Mouse (Mus musculus) adrenal gland, postnatal 10 days (tissue): ENCODE results near the gene Plcb1. TPM values are rescaled to one million over a fixed set of nuclear protein-coding genes. Genes with fewer than 3 reads are reported as not detected.
A peak's percentile ranks its signal among the peaks of the same experiment; 100 is the strongest.

Experiments used
- DNase-seq: peaks from one replicate; pipeline ENCODE4 v3.0.0; 2021; ENCODE audit warnings: mixed read lengths
- long read RNA-seq, 2 experiments: library from polyadenylated mRNA; stranded (forward); transcript quantifications; one replicate each; pipeline ENCODE4 v2.0.0; 2021
- total RNA-seq, 2 experiments: library from RNA; stranded (reverse); gene quantifications; 2 replicates each; pipeline ENCODE4 v1.2.3; 2021

The Plcb1 gene
- 10 to 100 TPM; 34.0 to 46.4 TPM for total RNA-seq
- long read RNA-seq, experiment 1, full-length matches to known transcripts = 1 of 9 reads
- long read RNA-seq, experiment 1, partial matches to known transcripts = 5 of 9 reads
- long read RNA-seq, experiment 1, other reads (novel, unspliced or antisense) = 3 of 9 reads
- long read RNA-seq, experiment 2, partial matches to known transcripts = 0 of 1 reads
- long read RNA-seq, experiment 2, other reads (novel, unspliced or antisense) = 0 of 1 reads

DNA sequence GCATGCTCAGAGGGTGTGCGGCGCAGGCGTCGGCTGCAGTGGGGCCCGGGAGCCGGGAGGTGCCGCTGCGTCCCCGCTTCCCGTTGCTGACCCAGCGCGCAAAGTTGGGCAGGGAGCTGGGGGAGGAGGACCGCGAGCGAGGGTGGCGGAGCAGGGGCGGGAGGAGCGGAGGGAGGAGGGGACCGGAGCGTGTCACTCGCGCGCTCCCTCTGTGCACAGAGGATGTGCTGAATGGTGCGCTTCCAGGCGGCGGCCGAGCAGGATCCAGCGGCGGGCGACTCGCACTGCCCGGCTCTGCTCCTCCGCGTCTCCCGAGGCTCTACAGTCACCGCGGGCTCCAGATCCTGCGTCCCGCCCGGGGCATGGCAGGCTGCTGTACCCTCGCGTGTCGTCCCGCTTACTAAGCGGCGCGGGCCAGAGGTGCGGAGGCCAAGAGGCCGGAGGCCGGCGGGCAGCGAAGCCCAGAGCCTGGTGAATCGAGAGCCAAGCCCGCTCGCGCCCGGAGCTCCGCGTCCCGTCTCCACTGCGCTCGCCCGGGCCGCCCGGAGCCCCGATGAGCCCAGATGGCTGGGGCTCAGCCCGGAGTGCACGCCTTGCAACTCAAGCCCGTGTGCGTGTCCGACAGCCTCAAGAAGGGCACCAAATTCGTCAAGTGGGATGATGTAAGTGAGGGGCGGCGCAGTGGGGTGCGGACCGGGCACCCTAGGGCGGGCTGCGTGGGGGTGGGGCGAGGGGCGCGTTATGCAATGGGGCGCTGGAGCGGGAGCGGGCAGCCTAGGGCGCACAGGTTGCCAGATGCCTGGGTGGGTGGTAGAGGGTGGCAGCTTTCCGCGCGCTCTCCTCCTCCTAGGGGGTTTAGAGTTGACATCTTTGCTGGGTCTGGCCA, at the start of gene Plcb1:
TSS of gene Plcb1 (plus strand) at position 98 of the 886 bp plus-strand sequence.
- DNase-seq = peak; percentile 95

DNA sequence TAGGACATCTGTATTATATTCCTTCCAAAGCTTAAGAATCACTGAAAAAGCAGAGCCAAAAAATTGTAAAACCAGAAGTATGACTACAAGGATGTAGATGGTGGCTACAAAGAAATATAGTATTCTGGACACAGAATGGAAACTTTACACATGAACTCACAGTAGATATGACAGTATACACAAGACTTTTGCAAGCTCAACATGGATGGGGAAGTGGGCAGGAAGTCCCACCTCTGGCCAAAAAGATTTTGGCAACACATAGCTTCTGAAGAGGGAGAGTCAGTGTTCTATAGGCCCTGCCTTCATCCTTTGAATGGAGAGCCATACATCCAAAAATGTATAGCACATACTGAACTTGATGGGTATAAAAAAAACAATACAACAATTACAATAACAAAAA, 30.3 kb upstream of the Plcb1 start:
- DNase-seq = no peak

DNA sequence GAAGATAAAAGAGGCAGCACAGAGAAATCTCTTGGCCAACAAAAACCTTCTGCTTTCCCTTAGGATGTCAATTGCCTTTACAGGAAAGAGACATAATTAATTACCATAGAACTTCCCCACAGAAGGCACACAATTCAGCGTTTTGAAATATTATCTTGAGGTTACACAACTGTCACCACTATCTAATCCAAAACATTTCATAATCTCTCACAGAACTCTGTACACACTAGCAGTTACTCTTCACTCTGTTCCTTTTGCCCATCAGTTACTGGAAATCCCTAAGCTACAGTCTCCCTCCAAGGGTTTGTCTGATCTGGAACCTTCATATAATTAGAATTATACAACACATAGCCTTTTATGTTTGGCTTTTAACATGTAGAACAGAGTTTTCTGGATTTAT, 29.8 kb upstream of the Plcb1 start:
- DNase-seq = no peak

DNA sequence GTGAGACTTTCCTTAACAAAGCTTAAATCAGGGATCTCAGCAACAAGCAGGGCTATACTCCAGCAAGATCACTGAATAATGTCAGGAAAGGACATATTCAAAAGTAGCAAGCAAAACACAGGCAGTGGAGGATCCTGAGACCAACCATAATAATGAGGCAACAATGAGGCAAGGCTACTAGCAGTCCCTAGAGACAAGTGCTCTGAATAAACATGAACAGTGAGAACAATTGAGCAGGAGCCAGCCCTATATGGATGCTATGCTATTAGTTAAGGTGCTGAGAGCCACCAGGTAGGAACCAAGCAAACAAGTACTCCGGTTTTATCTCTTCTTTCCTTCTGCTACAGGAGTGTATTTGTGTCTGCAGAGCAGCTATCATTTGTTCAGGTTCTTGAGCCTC, 24.8 kb upstream of the Plcb1 start:
- DNase-seq = no peak

DNA sequence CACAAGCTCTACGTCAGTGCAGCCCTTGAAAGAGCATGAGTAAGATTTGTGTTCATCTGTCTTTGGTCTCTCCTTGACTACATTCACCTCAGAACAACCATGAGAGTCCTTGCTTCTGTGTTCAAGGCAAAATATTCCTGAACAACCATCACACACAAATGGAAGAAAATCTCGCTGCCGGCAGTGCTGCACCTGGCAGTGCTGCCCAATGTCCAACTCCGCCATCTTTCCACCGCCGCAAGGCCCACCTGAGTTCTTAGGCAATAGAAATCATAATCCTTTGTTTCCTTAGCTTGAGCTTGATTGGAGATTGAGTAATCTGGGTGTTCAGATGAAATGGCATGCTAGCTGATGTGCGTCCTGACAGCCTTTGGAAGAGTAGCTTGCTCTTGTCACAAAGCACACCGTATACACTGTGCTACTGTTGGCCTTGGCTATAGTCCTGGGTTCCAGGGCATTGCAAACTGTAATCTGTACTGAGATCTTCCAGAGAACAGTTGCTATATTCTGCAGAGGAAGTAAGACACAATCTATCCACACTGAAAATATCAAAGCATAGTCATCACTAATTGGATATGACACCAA, 22.4 kb upstream of the Plcb1 start:
- no peak for DNase-seq

DNA sequence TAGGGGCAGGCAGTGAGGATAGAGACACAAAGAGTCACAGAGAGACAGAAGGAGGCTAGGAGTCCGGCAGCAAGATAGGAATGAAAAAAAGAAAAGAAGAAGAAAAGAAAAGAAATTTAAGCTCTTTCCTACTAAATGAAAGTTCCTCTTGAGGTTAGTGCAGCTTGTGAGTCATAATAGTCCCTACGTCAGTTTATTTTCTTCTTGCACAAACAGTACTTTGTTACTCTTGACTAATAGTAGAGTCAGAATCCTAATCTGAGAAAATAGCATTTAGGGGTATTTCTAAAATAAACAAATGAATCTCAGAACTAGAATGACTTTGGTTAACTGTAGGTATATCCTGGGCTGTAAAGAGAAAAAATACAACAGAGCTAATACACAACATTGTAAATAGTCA, 21.4 kb upstream of the Plcb1 start:
- DNase-seq = no peak

DNA sequence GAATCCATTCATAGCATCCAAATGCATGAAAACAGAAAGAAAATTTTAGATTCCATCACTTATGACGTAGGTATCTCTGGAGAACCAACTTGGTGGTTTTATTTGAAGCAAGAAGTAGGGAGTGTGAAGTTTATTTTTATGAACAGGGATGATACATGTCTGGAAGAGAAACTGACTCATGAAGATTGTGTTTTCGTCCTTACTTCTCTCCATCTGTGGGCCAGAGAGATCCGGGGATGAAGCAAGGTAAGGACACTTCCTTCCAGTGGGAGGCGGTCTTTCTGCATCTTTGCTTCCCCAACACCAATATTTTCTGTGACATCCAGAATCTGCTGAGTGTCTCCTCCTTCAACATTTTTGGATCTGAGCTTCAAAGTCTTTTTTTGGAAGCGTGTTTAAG, 6.0 kb upstream of the Plcb1 start:
- DNase-seq = no peak

DNA sequence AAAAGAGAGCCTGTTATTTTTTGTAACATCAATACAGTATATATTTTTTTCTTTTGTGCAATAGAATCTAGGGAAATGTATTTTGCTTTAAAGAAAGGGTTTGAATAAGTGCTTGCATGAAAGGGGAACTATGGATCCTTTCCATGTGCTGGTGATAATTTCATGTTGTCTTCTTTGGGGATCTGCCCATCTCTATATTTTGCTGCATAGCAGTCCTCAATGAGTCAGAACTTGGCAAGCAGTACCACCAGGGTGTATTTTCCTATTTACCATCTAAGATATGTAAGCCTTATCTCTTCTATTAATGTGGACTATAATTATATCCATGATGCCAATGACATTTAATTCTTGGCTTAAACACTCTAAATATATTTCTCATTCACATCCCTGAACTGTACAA, 5.6 kb upstream of the Plcb1 start:
- no peak for DNase-seq

DNA sequence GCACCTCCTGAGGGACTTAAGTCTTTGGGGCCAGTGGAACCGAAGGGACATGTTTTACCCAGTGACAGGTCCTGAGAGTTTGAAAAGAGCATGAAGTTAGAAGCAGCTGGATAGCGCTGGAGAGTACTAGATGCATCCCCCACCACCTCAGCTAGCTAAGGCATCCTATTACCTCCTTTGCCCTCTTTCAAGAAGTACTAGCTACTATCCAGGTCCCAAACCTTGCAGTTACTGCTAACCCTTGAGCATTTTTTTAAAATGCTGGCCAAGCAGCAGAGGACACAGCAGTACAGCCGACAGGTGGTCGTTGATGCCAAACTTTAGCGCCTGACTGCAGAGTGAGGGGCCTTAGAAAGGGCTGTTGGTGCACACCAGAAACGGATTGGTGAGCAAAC, 986 bp downstream of the Plcb1 start:
- peak; percentile 17 for DNase-seq

DNA sequence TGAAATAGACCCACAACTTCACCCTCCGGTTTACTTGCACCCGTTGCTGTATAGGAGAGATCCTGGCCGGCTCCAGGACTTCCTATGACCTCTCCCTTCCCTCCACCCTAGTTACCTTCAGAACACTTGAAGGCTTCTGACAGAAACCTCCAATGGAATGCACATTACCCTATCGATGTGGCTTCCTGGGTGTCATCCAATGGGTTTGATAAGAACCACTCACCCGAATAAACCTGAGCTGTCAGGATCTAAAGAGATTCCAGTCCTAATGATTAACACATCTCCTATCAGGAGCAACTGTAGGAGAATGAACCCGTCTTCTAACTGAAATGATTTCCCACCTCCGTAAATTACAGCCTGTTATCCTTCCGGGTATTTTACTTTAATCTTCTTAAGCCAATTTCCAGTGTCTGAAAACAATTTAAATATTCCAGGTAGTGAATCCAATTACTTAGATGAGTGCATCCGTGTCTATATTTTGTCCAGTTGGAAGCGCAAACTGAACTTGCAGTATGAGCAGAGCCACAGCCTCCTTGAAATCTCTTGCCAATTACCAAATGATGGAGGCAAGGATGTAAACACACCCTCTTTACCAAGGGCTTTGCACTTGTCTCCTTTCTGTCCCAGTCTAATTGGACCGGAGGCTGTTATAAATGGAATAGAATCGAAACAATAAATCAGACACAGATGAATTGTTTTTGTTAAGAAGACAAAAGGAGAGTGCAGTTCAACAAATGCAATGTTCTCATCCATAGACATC, 1.6 kb downstream of the Plcb1 start:
- no peak for DNase-seq

DNA sequence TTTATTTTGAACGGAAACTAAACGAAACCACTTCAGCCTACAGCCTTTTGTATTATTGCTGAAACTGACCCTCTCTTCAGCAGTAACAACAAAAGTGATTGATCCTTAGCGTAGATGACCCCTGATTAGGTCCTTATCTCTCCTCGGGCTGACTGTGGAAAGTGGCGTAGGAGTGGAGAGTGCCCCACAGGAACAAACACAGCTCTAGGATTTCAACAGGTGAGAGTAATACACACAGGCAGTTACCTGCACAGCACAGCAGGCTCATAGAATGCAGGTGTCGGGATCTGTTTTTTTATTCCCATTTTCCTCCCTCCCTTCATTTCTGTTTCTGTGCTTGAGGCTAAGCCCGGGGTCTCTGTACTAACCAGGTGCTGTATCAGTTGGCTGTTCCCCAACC, 7.1 kb downstream of the Plcb1 start:
- DNase-seq = no peak

DNA sequence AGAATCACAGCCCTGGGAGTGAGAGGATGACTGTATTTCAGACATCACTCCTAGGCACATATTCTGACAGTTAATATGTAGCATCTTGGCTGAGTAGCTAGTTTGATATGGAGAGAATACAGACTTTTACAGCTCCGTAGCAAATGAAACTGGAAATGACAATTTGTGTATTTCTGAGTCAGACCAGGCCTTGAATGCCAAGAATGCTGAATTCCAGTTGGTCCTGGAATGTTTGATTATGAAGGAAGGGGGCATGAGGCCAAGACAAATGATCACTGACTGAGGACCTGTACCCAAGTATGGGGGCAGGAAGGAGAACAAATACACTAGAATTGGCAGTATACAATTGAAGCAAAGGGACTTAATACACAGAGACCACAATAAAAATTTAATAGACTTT, 14.4 kb downstream of the Plcb1 start:
- peak; percentile 27 for DNase-seq

DNA sequence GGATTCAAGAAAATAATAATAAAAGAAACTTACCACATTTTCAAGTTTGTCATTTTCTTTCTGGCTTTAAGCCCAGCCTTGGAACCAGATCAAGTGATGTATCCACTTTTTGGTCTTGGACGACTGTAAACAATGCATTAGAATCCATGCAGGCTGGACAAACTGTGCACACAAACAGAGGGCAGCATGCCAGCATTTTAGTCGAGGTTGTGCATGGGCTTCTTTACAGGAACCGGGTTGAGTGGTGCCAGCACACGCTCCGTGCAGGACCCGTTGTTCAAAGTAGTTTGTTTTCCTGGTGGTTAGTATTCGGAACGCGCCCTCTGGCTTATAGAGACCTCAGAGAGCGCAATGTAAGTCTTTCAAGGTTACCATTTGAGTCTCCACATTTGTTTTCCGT, 30.5 kb downstream of the Plcb1 start:
- DNase-seq = peak; percentile 50

DNA sequence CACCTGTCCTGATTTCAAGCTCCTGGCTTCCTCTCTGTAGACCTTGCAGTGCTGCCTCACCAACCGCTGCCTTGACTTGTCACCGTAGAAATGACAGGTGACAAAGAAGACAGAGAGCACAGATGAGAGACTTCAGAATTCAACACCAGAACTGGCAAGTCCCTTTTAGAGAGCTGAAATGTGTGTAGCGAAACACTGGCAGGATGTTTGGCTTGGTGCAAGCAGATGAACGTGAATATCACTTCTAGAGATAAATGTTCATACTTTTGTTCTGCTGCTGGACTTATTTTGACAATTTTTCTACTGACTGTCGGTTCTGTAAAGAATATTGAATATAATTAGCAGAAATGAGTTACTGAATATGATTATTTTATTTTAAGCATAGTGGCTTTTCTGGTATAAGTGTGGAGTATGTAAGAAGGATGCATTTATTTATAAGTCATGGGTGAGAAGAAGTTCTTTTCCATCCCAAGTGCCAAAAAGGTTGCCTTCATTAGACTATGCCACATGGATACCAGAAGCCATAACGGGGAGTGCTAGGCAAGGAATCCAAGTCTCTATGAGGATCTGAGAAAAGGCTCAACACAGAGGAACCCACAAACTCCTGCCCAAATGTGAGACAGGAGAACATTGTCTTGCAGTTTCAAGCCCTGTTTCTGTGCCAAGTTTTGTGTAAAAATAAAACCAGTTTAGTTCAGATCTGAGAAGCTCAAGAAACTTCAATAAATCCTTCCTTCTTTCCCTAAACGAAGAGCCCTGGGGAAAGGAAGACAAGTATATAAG, 31.4 kb downstream of the Plcb1 start:
- DNase-seq = no peak

DNA sequence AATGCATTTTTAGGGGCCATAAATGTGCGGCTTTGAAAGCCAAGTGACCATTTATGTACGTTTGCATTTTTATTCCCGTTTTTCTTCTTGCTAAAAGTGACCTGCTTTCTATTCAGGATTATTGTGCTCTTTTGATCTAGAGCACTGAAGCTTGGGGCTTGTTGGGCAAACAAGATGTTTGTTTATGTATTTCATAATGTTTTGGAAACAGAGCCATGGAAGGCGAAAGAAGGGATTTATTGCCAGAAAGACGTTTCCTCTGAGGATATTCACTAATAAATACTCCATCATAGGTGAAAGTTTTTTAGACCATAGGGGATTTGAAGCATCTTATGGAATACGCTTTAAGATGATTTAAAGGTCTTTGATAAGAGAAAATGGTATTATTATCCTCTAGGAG, 35.3 kb downstream of the Plcb1 start:
- no peak for DNase-seq

DNA sequence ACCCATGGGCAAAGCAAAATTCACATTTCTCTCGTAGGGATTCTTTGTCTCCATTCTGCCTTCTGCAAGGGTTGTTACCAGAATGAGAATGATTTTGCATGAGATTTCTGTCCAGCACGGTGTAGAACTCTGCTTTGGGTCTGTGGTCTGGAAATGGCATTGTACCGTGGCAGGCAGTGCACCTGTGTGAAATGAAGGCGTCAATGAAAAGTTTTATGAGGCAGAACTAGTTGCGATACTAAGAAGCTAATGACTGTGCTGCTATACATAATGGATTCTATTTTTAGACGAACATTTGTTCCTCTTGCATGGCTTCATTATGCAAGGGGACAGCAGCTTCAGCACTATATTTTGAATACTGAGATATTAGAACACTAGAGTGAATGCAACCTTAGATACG, 39.8 kb downstream of the Plcb1 start:
- no peak for DNase-seq

DNA sequence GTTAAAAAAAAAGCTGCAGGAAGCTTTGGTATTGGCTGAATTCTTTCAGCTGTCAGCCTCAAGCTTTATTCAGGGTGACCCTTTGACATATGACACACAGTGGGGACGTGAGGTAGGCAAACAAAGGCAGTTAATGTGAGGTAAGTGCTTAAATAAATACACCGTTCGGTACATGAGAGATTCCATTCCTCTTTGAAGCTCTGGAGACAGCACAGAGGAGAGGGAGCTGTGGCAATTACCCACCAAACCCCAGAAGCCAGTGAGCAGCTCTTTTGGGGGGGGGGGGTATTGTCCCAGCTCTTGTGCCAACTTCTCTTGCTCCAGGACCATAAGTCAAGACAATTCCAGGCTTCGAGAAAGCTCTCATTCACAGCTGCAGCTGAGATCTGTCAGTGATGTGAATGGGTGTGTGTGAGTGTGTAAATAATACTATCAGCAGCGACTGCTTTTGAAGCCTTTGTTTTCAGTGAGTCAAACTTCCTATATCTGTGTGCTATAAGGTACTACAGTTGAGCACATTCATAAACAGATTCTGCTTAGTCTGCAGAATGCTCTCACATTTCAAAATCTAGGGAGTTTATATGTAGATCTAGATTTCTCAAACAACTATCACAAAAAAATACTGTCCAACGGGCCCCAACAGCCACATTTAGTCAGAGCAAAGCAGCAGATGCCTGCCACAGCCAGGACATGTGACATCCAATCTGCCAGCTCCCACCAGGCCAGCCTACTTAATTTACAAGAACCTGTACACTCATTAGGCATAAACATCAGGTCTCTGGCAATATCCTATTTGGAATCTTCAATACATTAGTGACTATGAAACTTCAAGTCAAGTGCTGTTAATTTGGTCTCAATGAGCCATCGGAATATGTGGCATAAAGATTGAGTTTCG, 40.5 kb downstream of the Plcb1 start:
- DNase-seq = no peak

DNA sequence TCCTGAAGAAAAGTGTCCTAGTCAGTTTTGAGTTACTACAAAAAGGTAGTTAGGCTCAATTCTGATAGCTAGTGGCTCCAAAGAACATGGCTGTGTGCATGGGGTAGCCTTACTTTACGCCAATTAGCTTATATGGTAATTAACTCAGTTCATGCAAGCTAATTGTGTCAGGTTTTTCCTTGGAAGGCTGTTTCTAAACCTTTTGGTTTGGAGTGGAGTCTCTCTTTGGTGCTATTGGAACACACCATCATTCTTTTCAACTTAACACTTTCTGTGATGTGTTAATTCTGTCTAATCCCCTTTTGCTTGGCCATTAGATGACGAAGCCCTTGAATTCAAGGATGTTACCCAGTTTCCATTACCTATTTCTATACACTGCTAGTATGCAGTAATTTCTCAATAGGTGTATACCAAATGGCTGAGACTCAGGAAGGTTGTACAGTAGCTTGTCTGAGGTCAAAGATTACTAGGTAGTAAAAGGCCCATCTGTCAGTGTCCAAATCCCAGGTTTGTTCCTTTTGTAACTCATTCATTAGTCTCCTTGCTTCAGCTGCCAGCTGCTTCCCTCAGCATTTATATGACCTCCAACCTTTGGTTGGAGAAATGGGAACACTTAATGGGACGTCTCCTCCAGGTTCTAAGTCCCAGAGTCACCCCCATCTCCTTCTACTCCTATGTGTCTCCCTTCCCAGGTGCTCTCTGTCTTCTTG, 42.1 kb downstream of the Plcb1 start:
- no peak for DNase-seq

DNA sequence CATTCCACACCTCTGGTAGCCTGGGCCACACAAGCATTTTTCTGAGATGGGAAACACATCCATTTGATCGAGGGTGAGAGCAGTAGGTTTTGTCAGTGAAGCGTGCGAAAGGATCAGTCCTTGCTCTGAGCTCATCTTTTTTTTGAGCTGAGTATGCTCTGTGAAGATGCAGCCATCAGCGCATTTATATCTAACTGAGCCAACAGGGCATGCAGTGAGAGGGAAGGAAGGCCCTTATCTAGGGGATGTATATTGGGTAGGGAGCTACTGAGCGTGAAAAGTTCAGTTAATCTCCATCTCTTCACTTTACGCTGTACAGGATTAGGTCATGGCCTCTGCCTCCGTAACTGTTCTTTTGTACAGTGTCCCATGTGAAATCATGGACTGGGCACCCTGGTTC, 46.0 kb downstream of the Plcb1 start:
- no peak for DNase-seq

DNA sequence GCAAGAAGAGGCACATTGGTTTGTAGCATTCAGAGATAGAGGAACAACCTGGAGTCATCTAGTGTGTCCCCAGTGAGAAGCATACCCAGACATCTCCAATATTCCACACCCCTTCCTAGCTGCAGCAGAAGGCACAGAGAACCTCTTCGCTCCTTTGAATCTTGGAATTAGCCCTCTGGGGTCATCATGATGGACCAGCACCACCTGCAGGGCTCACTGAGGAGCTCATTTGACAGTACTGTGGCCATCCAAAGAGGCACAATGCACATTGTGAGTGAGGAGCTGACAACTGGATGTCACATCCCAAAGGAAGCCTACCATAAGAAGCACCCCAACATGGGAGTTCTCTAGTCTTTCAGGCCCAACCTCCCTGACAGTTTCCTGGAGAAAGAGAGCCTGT, 50.2 kb downstream of the Plcb1 start:
- DNase-seq = no peak
